22 mouse cellular contexts compared by ENCODE assay signal in genomic region chr5:101157416-101157815, GRCm38 (mm10).
A peak's percentile ranks its signal among the peaks of the same experiment; 100 is the strongest.
DNase-seq lines count a peak whose midpoint lies in the region; ATAC-seq and TF ChIP-seq lines count a peak whose summit lies in the region.
"Had no signal": no experiment of that assay in that cellular context is flagged by ENCODE, and none has a peak within 500 bp of the region (broad histone marks: within the 10 kb centered on the region; RNA-seq: fewer than 3 reads in every experiment).

No protein-coding gene starts in this region.

- H3K79me2 ChIP-seq in C2C12 (ENCODE audit: control insufficient read depth, insufficient read depth): no peaks in the 10 kb centered on the region

- peak; percentile 30; the same call in 1 of the 2 replicates for TF ChIP-seq CTCF in kidney, postnatal 0 days (IDR thresholded peaks at IDR 0.05; ENCODE audit: low read depth)
- peak; percentile 1 for TF ChIP-seq CTCF in C2C12 (IDR thresholded peaks at IDR 0.05; ENCODE audit: control insufficient read depth, insufficient read depth, insufficient read length)

- H3K9ac ChIP-seq in kidney, postnatal 0 days (ENCODE audit: low read depth, low read length): no peak overlapping the region
- H3K9ac ChIP-seq: forebrain, postnatal 0 days; heart, embryonic 15.5 days; limb, embryonic 15.5 days; liver, embryonic 15.5 days; midbrain, embryonic 13.5 days; neural tube, embryonic 13.5 days had no signal

- H3K27me3 ChIP-seq in kidney, postnatal 0 days (ENCODE audit: insufficient read depth, low read length): no peaks in the 10 kb centered on the region
- H3K27me3 ChIP-seq in C2C12 (ENCODE audit: control insufficient read depth, insufficient read depth, insufficient read length): no peaks in the 10 kb centered on the region
- H3K27me3 ChIP-seq: heart, embryonic 15.5 days; limb, embryonic 15.5 days; liver, embryonic 15.5 days; midbrain, embryonic 13.5 days; neural tube, embryonic 13.5 days had no signal

- H3K27ac ChIP-seq in kidney, postnatal 0 days: no peak overlapping the region
- H3K27ac ChIP-seq: heart, embryonic 15.5 days; hindbrain, embryonic 10.5 days; hindbrain, postnatal 0 days; limb, embryonic 15.5 days; liver, embryonic 15.5 days; midbrain, embryonic 13.5 days; neural tube, embryonic 13.5 days had no signal

- no peak overlapping the region for H3K4me2 ChIP-seq in kidney, postnatal 0 days (ENCODE audit: low read length)
- H3K4me2 ChIP-seq: heart, embryonic 15.5 days; limb, embryonic 15.5 days; liver, embryonic 15.5 days; midbrain, embryonic 13.5 days; neural tube, embryonic 13.5 days had no signal

- 48% methylated on average over 1 of the region's 1 CpGs for WGBS in kidney, postnatal 0 days

- no peak for DNase-seq in kidney, postnatal 0 days (ENCODE audit: low spot score)
- no peak for DNase-seq in kidney, postnatal 14 days
- peak; percentile 49 for DNase-seq in A20 (ENCODE audit: low read depth, low spot score)
- peak; percentile 19 for DNase-seq in brain, adult 2 months (ENCODE audit: low read depth, low spot score)
- no peak for DNase-seq in thymus, postnatal 4 days
- DNase-seq in gastrocnemius, postnatal 10 days: no peak
- DNase-seq: adrenal gland, postnatal 14 days; cerebellum, adult 11-12 months; cerebellum, postnatal 25 days; embryo, embryonic 11 days; forebrain, postnatal 0 days; gastrocnemius, postnatal 14 days; lung, postnatal 10 days had no signal

- H3K4me1 ChIP-seq in kidney, postnatal 0 days (replicated peaks; ENCODE audit: insufficient read depth, low read length): no peaks in the 10 kb centered on the region
- H3K4me1 ChIP-seq: heart, embryonic 15.5 days; hindbrain, embryonic 10.5 days; limb, embryonic 15.5 days; liver, embryonic 15.5 days; neural tube, embryonic 13.5 days had no signal

- ATAC-seq in kidney, postnatal 0 days (replicated peaks; ENCODE audit: low FRiP score, low read depth): no peak
- ATAC-seq: activated CD4-positive, CD25-positive, alpha-beta regulatory T cell, adult 4 months; forebrain, postnatal 0 days; hindbrain, postnatal 0 days; midbrain, embryonic 13.5 days had no signal

- H3K36me3 ChIP-seq in kidney, postnatal 0 days (ENCODE audit: insufficient read depth, low read length): no peaks in the 10 kb centered on the region
- no peaks in the 10 kb centered on the region for H3K36me3 ChIP-seq in C2C12 (ENCODE audit: control insufficient read depth, insufficient read depth)
- H3K36me3 ChIP-seq: heart, embryonic 15.5 days; hindbrain, embryonic 10.5 days; limb, embryonic 15.5 days; liver, embryonic 15.5 days; midbrain, embryonic 13.5 days; neural tube, embryonic 13.5 days had no signal

- H3K9me3 ChIP-seq in kidney, postnatal 0 days (replicated peaks; ENCODE audit: low read length): no peaks in the 10 kb centered on the region
- H3K9me3 ChIP-seq: heart, embryonic 15.5 days; limb, embryonic 15.5 days; liver, embryonic 15.5 days; neural tube, embryonic 13.5 days had no signal

- H3K4me3 ChIP-seq in kidney, postnatal 0 days (replicated peaks; ENCODE audit: low read depth, low read length): no peak overlapping the region
- H3K4me3 ChIP-seq in C2C12 (ENCODE audit: insufficient read depth, poor library complexity, severe bottlenecking): no peak overlapping the region
- H3K4me3 ChIP-seq: heart, embryonic 15.5 days; hindbrain, embryonic 10.5 days; limb, embryonic 15.5 days; liver, embryonic 15.5 days; midbrain, embryonic 13.5 days; neural tube, embryonic 13.5 days had no signal

- H3K79me3 ChIP-seq in C2C12 (ENCODE audit: low read depth): no peaks in the 10 kb centered on the region

- H3ac ChIP-seq in C2C12 (ENCODE audit: control insufficient read depth, insufficient read length, low read depth): no peak overlapping the region

TF ChIP-seq in C2C12, 6 proteins besides CTCF, POLR2A, EP300 and RAD21:
- no peak for TF ChIP-seq MYOG (IDR thresholded peaks at IDR 0.05; ENCODE audit: control insufficient read depth, extremely low read depth, insufficient read length)
- TF ChIP-seq MYOD1 (IDR thresholded peaks at IDR 0.05; ENCODE audit: control insufficient read depth, insufficient read length, low read depth): no peak
- TF ChIP-seq FOSL1 (IDR thresholded peaks at IDR 0.05; ENCODE audit: insufficient read depth, low read length, poor library complexity, severe bottlenecking): no peak
- TF ChIP-seq CEBPB (IDR thresholded peaks at IDR 0.05; ENCODE audit: low read depth): no peak
- TF ChIP-seq MAX (IDR thresholded peaks at IDR 0.05): no peak
TF ChIP-seq in C2C12: peak in this region for 0.

Comparison
In these comparisons a context has a peak if more than half of its experiments do, and no peak if none do; other contexts are left out.
1. DNase-seq: peak in A20 (single experiment) and brain, adult 2 months (single experiment); none in kidney, postnatal 0 days (single experiment), kidney, postnatal 14 days (single experiment), thymus, postnatal 4 days (single experiment) and gastrocnemius, postnatal 10 days (single experiment).